In the genomic region with DNA sequence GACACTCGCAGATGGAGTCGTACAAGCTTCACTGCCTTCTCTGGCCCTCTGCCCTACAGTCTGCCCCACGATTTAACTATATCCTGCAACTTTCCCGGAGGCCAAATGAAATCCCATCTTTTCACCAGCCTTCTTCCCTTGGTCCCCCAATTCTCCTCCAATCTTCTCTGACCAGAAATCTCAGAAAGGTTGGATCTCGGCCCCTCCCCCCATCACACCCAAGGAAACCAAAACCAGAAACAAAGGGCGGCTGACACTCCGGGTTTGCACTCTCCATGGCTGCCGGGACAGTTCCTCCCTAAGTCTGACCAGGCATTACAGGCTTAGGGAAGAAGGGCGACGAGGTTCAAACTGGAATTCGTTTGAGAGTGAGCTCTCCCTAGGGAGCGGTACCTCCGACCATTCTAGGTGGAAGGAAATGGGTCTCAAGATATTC, we compare ENCODE assay signal across 12 mouse cellular contexts. TPM values are rescaled to one million over a fixed set of nuclear protein-coding genes. Genes with fewer than 3 reads are reported as not detected.
DNase-seq lines count a peak whose midpoint lies in the region; ATAC-seq and TF ChIP-seq lines count a peak whose summit lies in the region.
"Had no signal": no experiment of that assay in that cellular context is flagged by ENCODE, and none has a peak within 500 bp of the region (broad histone marks: within the 10 kb centered on the region; RNA-seq: fewer than 3 reads in every experiment).

No protein-coding gene starts in this region.

- H3K27me3 ChIP-seq in forebrain, embryonic 10.5 days (ENCODE audit: poor library complexity, severe bottlenecking) = peaks cover 100% of the 10 kb centered on the region
- H3K27me3 ChIP-seq in forebrain, embryonic 16.5 days (replicated peaks; ENCODE audit: control insufficient read depth, insufficient read depth, low read length) = peaks cover 72% of the 10 kb centered on the region
- H3K27me3 ChIP-seq in forebrain, postnatal 0 days (ENCODE audit: insufficient read depth, low read length) = peaks cover 77% of the 10 kb centered on the region
- peaks cover 80% of the 10 kb centered on the region for H3K27me3 ChIP-seq in midbrain, embryonic 13.5 days
- peaks cover 16% of the 10 kb centered on the region for H3K27me3 ChIP-seq in kidney, adult 2 months (replicated peaks; ENCODE audit: control insufficient read depth, insufficient read depth, low read length)

- H3K27ac ChIP-seq in forebrain, embryonic 10.5 days = peak overlapping the region; percentile 82
- no peak overlapping the region for H3K27ac ChIP-seq in forebrain, embryonic 16.5 days (ENCODE audit: low read length)
- H3K27ac ChIP-seq in forebrain, postnatal 0 days (ENCODE audit: low read depth, low read length) = no peak overlapping the region
- peak overlapping the region; percentile 88 for H3K27ac ChIP-seq in midbrain, embryonic 13.5 days
- no peak overlapping the region for H3K27ac ChIP-seq in kidney, adult 2 months (ENCODE audit: insufficient read depth, low read depth, low read length)

- H3K4me1 ChIP-seq in forebrain, embryonic 10.5 days = peaks cover 46% of the 10 kb centered on the region
- H3K4me1 ChIP-seq in forebrain, embryonic 16.5 days (replicated peaks; ENCODE audit: control insufficient read depth, insufficient read depth, low read length) = peaks cover 22% of the 10 kb centered on the region
- no peaks in the 10 kb centered on the region for H3K4me1 ChIP-seq in forebrain, postnatal 0 days (ENCODE audit: insufficient read depth)
- H3K4me1 ChIP-seq in midbrain, embryonic 13.5 days (replicated peaks) = peaks cover 40% of the 10 kb centered on the region
- H3K4me1 ChIP-seq in kidney, adult 2 months (ENCODE audit: control insufficient read depth, insufficient read depth, low read length) = no peaks in the 10 kb centered on the region

- H3K4me2 ChIP-seq in forebrain, embryonic 16.5 days (ENCODE audit: low read length) = no peak overlapping the region
- no peak overlapping the region for H3K4me2 ChIP-seq in forebrain, postnatal 0 days (ENCODE audit: low read depth)
- peak overlapping the region; percentile 55 for H3K4me2 ChIP-seq in midbrain, embryonic 13.5 days (replicated peaks)

- 0% methylated on average over 13 of the region's 13 CpGs for WGBS in forebrain, embryonic 10.5 days
- WGBS in forebrain, embryonic 16.5 days = 1% methylated on average over 13 of the region's 13 CpGs
- WGBS in forebrain, postnatal 0 days = 2% methylated on average over 13 of the region's 13 CpGs
- under 1% methylated on average over 13 of the region's 13 CpGs for WGBS in midbrain, embryonic 13.5 days
- 2% methylated on average over 13 of the region's 13 CpGs for WGBS in kidney, adult 2 months

- H3K4me3 ChIP-seq in forebrain, embryonic 10.5 days = peak overlapping the region; percentile 62
- H3K4me3 ChIP-seq in forebrain, embryonic 16.5 days (replicated peaks; ENCODE audit: low read length) = no peak overlapping the region; the same call in 1 of the 2 replicates
- no peak overlapping the region for H3K4me3 ChIP-seq in forebrain, postnatal 0 days (ENCODE audit: low read depth, low read length)
- H3K4me3 ChIP-seq in midbrain, embryonic 13.5 days (replicated peaks) = peak overlapping the region; percentile 51
- no peak overlapping the region for H3K4me3 ChIP-seq in kidney, adult 2 months (ENCODE audit: insufficient read depth, low read depth, low read length)

- H3K9me3 ChIP-seq in forebrain, embryonic 10.5 days = no peaks in the 10 kb centered on the region
- H3K9me3 ChIP-seq in forebrain, embryonic 16.5 days (ENCODE audit: control insufficient read depth, low read length) = no peaks in the 10 kb centered on the region
- H3K9me3 ChIP-seq in forebrain, postnatal 0 days (ENCODE audit: low read length) = no peaks in the 10 kb centered on the region
- H3K9me3 ChIP-seq in midbrain, embryonic 13.5 days = no peaks in the 10 kb centered on the region

- no peak for TF ChIP-seq POLR2A in kidney, adult 2 months (IDR thresholded peaks at IDR 0.05; ENCODE audit: low read depth, low read length)

- ATAC-seq in forebrain, embryonic 16.5 days = no peak
- no peak for ATAC-seq in forebrain, postnatal 0 days
- ATAC-seq in midbrain, embryonic 13.5 days = no peak
- ATAC-seq: activated CD4-positive, CD25-positive, alpha-beta regulatory T cell, adult 4 months had no signal

- TF ChIP-seq CTCF in forebrain, postnatal 0 days (IDR thresholded peaks at IDR 0.05; ENCODE audit: low read depth) = no peak
- no peak for TF ChIP-seq CTCF in kidney, adult 2 months (conservative IDR thresholded peaks at IDR 0.05; ENCODE audit: insufficient read depth, insufficient read length, low read depth, low read length)

- H3K36me3 ChIP-seq in forebrain, embryonic 10.5 days (replicated peaks) = no peaks in the 10 kb centered on the region
- no peaks in the 10 kb centered on the region for H3K36me3 ChIP-seq in forebrain, embryonic 16.5 days (ENCODE audit: control insufficient read depth, insufficient read depth)
- no peaks in the 10 kb centered on the region for H3K36me3 ChIP-seq in forebrain, postnatal 0 days (ENCODE audit: insufficient read depth)
- H3K36me3 ChIP-seq in midbrain, embryonic 13.5 days = no peaks in the 10 kb centered on the region
- H3K36me3 ChIP-seq in kidney, adult 2 months (ENCODE audit: control insufficient read depth, insufficient read depth, low read length) = no peaks in the 10 kb centered on the region

- DNase-seq in forebrain, embryonic 10.5 days (ENCODE audit: extremely low spot score, low spot score) = peak; percentile 53
- DNase-seq in brain, adult 2 months (ENCODE audit: low read depth, low spot score) = peak; percentile 63
- peak; percentile 14 for DNase-seq in forebrain, postnatal 0 days
- DNase-seq in layer of hippocampus, postnatal 14 days (ENCODE audit: low spot score in 2 of 2) = no peak
- no peak for DNase-seq in kidney, adult 2 months
- DNase-seq in right cerebral cortex, postnatal 10 days (ENCODE audit: low spot score in 2 of 2) = no peak

- H3K9ac ChIP-seq in forebrain, embryonic 16.5 days (replicated peaks; ENCODE audit: low read depth, low read length) = no peak overlapping the region
- no peak overlapping the region for H3K9ac ChIP-seq in forebrain, postnatal 0 days
- peak overlapping the region; percentile 75 for H3K9ac ChIP-seq in midbrain, embryonic 13.5 days (replicated peaks)

RNA-seq across cellular contexts. Expression of gene Barhl2, which starts 4.1 kb away (rescaled TPM):
- polyA plus RNA-seq in forebrain, embryonic 10.5 days (2016; fragmentation: Nextera tagmentation; extraction: Ambion mirVana) = 1.3 and 2.3 TPM in 2 replicates
- 0.47 and 1.6 TPM in 2 replicates for polyA plus RNA-seq in forebrain, embryonic 16.5 days (2015; fragmentation: Nextera tagmentation; extraction: Ambion mirVana)
- total RNA-seq in forebrain, postnatal 0 days (2014; rRNA removed) = 4.5 and 9.4 TPM in 2 replicates
- polyA plus RNA-seq in forebrain, postnatal 0 days (2015; fragmentation: Nextera tagmentation; extraction: Ambion mirVana) = 1.3 and 1.5 TPM in 2 replicates
- polyA plus RNA-seq in midbrain, embryonic 13.5 days (2015; fragmentation: Nextera tagmentation; extraction: Ambion mirVana) = 12.9 and 14.4 TPM in 2 replicates
- total RNA-seq in layer of hippocampus, postnatal 14 days (2021) = under 1 TPM; 0.17 to 0.32 TPM
- not detected in 2 replicates for polyA plus RNA-seq in kidney, adult 2 months (2012; rRNA removed)
- total RNA-seq: heart, postnatal 25 days; megakaryocyte, adult 5-6 weeks had no signal
- polyA plus RNA-seq: activated CD4-positive, CD25-positive, alpha-beta regulatory T cell, adult 4 months; C2C12 had no signal

Comparison
In these comparisons a context has a peak if more than half of its experiments do, and no peak if none do; other contexts are left out.
1. H3K27ac ChIP-seq: peak in forebrain, embryonic 10.5 days (single experiment) and midbrain, embryonic 13.5 days (single experiment); none in forebrain, embryonic 16.5 days (single experiment), forebrain, postnatal 0 days (single experiment) and kidney, adult 2 months (single experiment).
2. H3K4me3 ChIP-seq: peak in forebrain, embryonic 10.5 days (single experiment) and midbrain, embryonic 13.5 days (single experiment); none in forebrain, embryonic 16.5 days (single experiment), forebrain, postnatal 0 days (single experiment) and kidney, adult 2 months (single experiment).
3. DNase-seq: peak in forebrain, embryonic 10.5 days (single experiment), brain, adult 2 months (single experiment) and forebrain, postnatal 0 days (single experiment); none in layer of hippocampus, postnatal 14 days (0 of 2), kidney, adult 2 months (single experiment) and right cerebral cortex, postnatal 10 days (0 of 2).